Mouse (Mus musculus) liver, postnatal 0 days (tissue): Measurements from ENCODE around the gene Nhsl1. TPM values are rescaled to one million over a fixed set of nuclear protein-coding genes. Genes with fewer than 3 reads are reported as not detected.

Source experiments
- ATAC-seq: fragments of 200-750 bp; cut with Nextera tagmentation; 2 replicates; pipeline ENCODE4 v1.8.0; 2017; ENCODE audit warnings: mild to moderate bottlenecking, moderate library complexity
- DNase-seq: peaks from one replicate; pipeline ENCODE4 v3.0.0-alpha.2; 2016
- H3K27ac ChIP-seq: fragments of 300-500 bp; sonication (generic); 2 replicates; pipeline ENCODE4 v1.5.1; 2014; ENCODE audit warnings: antibody characterized with exemption, moderate library complexity, mild to moderate bottlenecking, low read depth
- H3K27me3 ChIP-seq: fragments of 300-500 bp; sonication (generic); 2 replicates; pipeline ENCODE4 v1.6.1; 2014; ENCODE audit warnings: low read length, control low read depth, mixed read lengths; ENCODE audit not compliant: insufficient read depth
- H3K36me3 ChIP-seq: fragments of 300-500 bp; sonication (generic); replicated peaks from 2 replicates; pipeline ENCODE4 v1.6.1; 2014; ENCODE audit warnings: mild to moderate bottlenecking, control low read depth, low read length, moderate library complexity, mixed read lengths; ENCODE audit not compliant: insufficient read depth
- H3K4me1 ChIP-seq: fragments of 300-500 bp; sonication (generic); 2 replicates; pipeline ENCODE4 v1.6.1; 2014; ENCODE audit warnings: antibody characterized with exemption, mild to moderate bottlenecking, control low read depth; ENCODE audit not compliant: insufficient read depth
- H3K4me2 ChIP-seq: fragments of 300-500 bp; sonication (generic); 2 replicates; pipeline ENCODE4 v1.6.1; 2014; ENCODE audit warnings: low read depth, mild to moderate bottlenecking, low read length, moderate library complexity, mixed read lengths
- H3K4me3 ChIP-seq: fragments of 300-500 bp; sonication (generic); 2 replicates; pipeline ENCODE4 v1.5.1; 2014; ENCODE audit warnings: low read depth, low read length
- H3K9ac ChIP-seq: fragments of 300-500 bp; sonication (generic); replicated peaks from 2 replicates; pipeline ENCODE4 v1.6.1; 2014; ENCODE audit warnings: mild to moderate bottlenecking, moderate library complexity
- H3K9me3 ChIP-seq: fragments of 300-500 bp; sonication (generic); 2 replicates; pipeline ENCODE4 v1.6.1; 2016; ENCODE audit warnings: mild to moderate bottlenecking, control low read depth, low read length, mixed read lengths
- CTCF ChIP-seq: sonication (generic); IDR thresholded peaks from 2 replicates; pipeline ENCODE4 v1.5.1; 2016; ENCODE audit warnings: antibody characterized with exemption, low read depth
- EP300 ChIP-seq: IDR thresholded peaks from 2 replicates; pipeline ENCODE4 v1.6.1; 2016; ENCODE audit warnings: antibody characterized with exemption, low read depth, mild to moderate bottlenecking
- WGBS: fragments of 180-500 bp; shearing (Covaris S2); extraction: QIAGEN DNeasy Blood & Tissue Kit; methylation state at CpG from one replicate; pipeline ENCODE4 v1.1.7; 2014; ENCODE audit not compliant: insufficient replicate concordance; 5-methylcytosine and 5-hydroxymethylcytosine counted together
- polyA plus RNA-seq: library from polyadenylated mRNA; unstranded; fragments of >200 nt; fragmentation: Nextera tagmentation; extraction: Ambion mirVana; gene quantifications from 2 replicates; pipeline ENCODE4 v1.2.1, GENCODE M21; 2015

Gene Nhsl1
- polyA plus RNA-seq, 1 experiment from 2014 or later: 0.75 TPM

GRCm38 (mm10) chr10:18484731-18485130 lies 165.9 kb downstream of the Nhsl1 start:
- DNase-seq (no peak), ATAC-seq (no peak)
- H3K9ac ChIP-seq: no peak overlapping the region
- no peaks in the 10 kb centered on the region for H3K36me3 ChIP-seq
- H3K27ac ChIP-seq: no peak overlapping the region
- no peaks in the 10 kb centered on the region; the same call in 1 of the 2 replicates for H3K4me1 ChIP-seq
- H3K27me3 ChIP-seq: no peaks in the 10 kb centered on the region
- no peaks in the 10 kb centered on the region for H3K9me3 ChIP-seq
- H3K4me2 ChIP-seq: no peak overlapping the region
- TF ChIP-seq EP300: no peak
- TF ChIP-seq CTCF: no peak
- 74% methylated on average over 5 of the region's 5 CpGs for WGBS
- no peak overlapping the region for H3K4me3 ChIP-seq

- no peak overlapping the region for H3K4me2 ChIP-seq
- ATAC-seq: no peak
- no peaks in the 10 kb centered on the region for H3K4me1 ChIP-seq
- H3K9me3 ChIP-seq: no peaks in the 10 kb centered on the region
- TF ChIP-seq EP300: no peak
- no peak for TF ChIP-seq CTCF
- no peaks in the 10 kb centered on the region for H3K36me3 ChIP-seq
- WGBS: 79% methylated on average over 7 of the region's 7 CpGs
- no peak overlapping the region for H3K27ac ChIP-seq
- H3K4me3 ChIP-seq: no peak overlapping the region
- no peak overlapping the region for H3K9ac ChIP-seq
- H3K27me3 ChIP-seq: no peaks in the 10 kb centered on the region
- DNase-seq: no peak
Observed at GRCm38 (mm10) chr10:18488239-18488803, 169.5 kb downstream of the Nhsl1 start.

GRCm38 (mm10) chr10:18489936-18490335 lies 171.2 kb downstream of the Nhsl1 start:
- Histone ChIP-seq H3K4me3 (no peak overlapping the region), H3K27ac (no peak overlapping the region), H3K4me2 (no peak overlapping the region), H3K27me3 (no peaks in the 10 kb centered on the region), H3K9ac (no peak overlapping the region), H3K9me3 (no peaks in the 10 kb centered on the region), H3K4me1 (no peaks in the 10 kb centered on the region), H3K36me3 (no peaks in the 10 kb centered on the region)
- WGBS: 55% methylated on average over 10 of the region's 10 CpGs
- TF ChIP-seq EP300: no peak
- TF ChIP-seq CTCF: no peak
- ATAC-seq: no peak
- DNase-seq: no peak

GRCm38 (mm10) chr10:18491952-18492351 lies 173.2 kb downstream of the Nhsl1 start:
- no peak overlapping the region for H3K9ac ChIP-seq
- no peaks in the 10 kb centered on the region for H3K9me3 ChIP-seq
- H3K27ac ChIP-seq: no peak overlapping the region
- 33% methylated on average over 4 of the region's 4 CpGs for WGBS
- no peaks in the 10 kb centered on the region for H3K27me3 ChIP-seq
- TF ChIP-seq CTCF: no peak
- TF ChIP-seq EP300: no peak
- DNase-seq (no peak), ATAC-seq (no peak)
- H3K4me1 ChIP-seq: no peaks in the 10 kb centered on the region
- no peak overlapping the region for H3K4me3 ChIP-seq
- no peak overlapping the region for H3K4me2 ChIP-seq
- H3K36me3 ChIP-seq: no peaks in the 10 kb centered on the region

- TF ChIP-seq CTCF (no peak), EP300 (no peak)
- DNase-seq (no peak), ATAC-seq (no peak)
- Histone ChIP-seq H3K27ac (no peak overlapping the region), H3K4me3 (no peak overlapping the region), H3K36me3 (no peaks in the 10 kb centered on the region), H3K4me1 (no peaks in the 10 kb centered on the region), H3K9ac (no peak overlapping the region), H3K9me3 (no peaks in the 10 kb centered on the region), H3K27me3 (no peaks in the 10 kb centered on the region), H3K4me2 (no peak overlapping the region)
- WGBS: 80% methylated on average over 11 of the region's 11 CpGs
Observed at GRCm38 (mm10) chr10:18493010-18493894, 174.5 kb downstream of the Nhsl1 start.

- H3K9me3 ChIP-seq: no peaks in the 10 kb centered on the region
- H3K4me1 ChIP-seq: no peaks in the 10 kb centered on the region
- no peak overlapping the region for H3K4me3 ChIP-seq
- no peak overlapping the region for H3K9ac ChIP-seq
- TF ChIP-seq EP300: no peak
- TF ChIP-seq CTCF: no peak
- no peaks in the 10 kb centered on the region for H3K27me3 ChIP-seq
- 69% methylated on average over 7 of the region's 7 CpGs for WGBS
- no peak overlapping the region for H3K27ac ChIP-seq
- ATAC-seq (no peak), DNase-seq (no peak)
- no peaks in the 10 kb centered on the region for H3K36me3 ChIP-seq
- H3K4me2 ChIP-seq: no peak overlapping the region
Observed at GRCm38 (mm10) chr10:18494249-18494648, 175.5 kb downstream of the Nhsl1 start.
